Mouse (Mus musculus): ENCODE measurements at regions not wholly inside any gene's neighbourhood (a gene's known extent, or its start where the extent isn't known, plus 50 kb on each side); places are given as distances from the start of the nearest gene placed in this dataset.
A peak's percentile ranks its signal among the peaks of the same experiment; 100 is the strongest.

GRCm38 (mm10) chr10:92075469-92075868, 646.8 kb downstream of the Nedd1 start:
- DNase-seq: no peak

DNA sequence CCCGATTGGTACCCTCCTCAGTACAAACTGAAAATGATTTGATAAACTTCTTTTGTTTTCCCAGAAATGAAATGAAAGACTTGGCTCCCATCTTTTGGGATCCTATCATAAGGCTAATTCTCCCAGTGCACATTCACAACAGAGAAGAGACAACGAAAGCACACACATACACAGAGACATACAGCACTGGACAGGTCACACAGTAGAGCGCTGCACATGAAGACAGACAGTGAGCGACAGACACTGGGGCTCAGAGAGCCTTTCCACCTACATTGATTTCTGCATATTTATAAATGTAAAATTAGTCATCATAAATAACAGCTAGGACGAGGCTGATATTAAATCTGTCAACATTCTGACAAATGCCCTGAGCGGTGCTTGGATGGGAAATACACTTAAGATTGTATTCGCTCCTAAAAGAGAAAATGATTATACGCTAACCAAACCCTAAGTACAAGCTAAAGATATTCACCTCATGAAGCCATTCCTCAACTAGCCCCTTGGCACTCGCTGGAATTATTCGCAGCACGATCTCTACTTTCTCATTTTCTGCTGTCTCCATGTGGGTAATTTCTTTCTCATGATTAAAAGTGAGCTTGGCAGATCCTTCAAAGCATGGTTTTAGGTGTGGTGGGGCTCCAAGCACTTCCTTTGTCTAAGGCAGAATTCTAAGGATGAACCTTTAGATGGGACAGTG, 647.4 kb downstream of the Nedd1 start:
- no peak for DNase-seq

DNA sequence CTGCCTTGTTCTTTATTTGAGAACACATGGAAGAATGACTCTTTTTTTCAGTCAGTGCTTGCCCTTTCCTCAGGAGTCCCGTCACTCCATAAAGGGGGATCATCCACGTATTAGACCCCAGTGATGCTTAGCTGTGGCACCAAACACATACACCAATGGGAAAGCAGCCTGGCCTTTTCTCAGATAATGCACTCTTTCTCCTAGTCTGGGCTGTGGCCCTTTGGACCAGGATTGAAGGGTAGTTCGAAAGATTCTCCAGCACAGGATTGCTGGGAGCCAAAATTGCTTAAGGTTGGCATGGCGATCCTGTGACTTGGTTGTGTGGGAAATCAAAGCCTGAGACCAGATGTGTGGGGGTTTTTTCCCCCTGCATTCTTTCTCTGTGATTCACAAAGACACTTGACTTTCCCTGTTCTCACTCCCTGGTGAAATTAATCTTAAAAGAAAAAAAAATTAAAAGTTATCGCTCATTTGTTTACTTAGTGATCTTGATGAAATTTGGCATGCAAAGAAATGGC, 648.3 kb downstream of the Nedd1 start:
- no peak for DNase-seq

DNA sequence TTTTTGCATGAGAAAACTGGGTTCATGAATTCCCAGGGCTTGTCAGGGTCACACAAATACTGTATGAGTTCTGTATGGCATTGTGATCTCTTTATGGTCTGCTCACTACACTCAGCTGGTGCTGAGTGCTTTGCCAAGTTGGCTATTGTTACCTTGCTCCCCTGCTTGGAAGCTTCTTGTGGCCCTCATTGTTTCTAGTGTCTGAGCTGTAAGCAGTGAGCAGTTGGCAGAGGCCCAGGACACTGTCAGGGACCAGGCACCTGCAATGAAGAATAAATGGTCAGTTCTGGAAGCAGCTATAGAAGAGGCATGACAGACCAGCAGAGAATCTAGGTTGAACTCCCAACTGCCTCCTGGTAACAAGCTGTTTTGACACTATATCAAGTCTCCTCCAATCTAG, 677.4 kb downstream of the Nedd1 start:
- DNase-seq: peak; percentile 25

DNA sequence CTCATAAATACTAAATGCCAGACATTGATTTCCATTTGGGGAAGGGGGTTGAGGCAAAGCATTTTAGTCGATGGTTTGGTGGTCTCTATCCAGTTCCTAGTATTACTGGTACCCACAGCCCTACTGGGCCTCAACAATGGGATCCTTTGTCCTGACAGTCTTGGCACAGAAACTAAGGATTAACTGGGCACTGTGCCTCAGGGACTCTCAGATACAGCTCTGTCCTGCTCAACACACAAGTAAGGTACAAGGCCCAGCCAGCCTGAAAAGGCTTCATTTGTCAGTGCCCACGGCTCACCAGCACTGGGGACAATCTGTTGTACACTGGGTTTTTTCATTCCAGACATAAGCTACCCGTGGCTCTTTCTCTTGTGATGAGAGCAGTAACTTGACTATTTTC, 686.0 kb downstream of the Nedd1 start:
- DNase-seq: peak; percentile 6

DNA sequence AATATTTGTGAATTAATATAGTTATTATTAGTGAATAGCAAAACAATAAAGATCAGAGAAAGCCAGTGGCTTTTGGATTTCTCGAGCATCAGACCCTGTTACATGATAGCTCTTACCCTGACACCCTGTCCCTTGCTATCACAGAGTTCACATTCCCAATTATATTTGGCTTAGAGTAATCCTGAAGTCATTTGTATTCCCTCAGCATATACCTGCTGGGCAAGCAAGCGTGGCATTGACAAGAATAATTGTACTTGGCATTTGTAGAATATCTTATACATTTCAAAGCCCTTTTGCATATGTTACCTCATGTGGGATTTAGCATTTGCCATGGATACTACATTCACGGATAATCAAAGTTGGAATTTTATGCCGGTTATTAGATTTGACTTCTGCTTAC, 692.0 kb downstream of the Nedd1 start:
- no peak for DNase-seq

DNA sequence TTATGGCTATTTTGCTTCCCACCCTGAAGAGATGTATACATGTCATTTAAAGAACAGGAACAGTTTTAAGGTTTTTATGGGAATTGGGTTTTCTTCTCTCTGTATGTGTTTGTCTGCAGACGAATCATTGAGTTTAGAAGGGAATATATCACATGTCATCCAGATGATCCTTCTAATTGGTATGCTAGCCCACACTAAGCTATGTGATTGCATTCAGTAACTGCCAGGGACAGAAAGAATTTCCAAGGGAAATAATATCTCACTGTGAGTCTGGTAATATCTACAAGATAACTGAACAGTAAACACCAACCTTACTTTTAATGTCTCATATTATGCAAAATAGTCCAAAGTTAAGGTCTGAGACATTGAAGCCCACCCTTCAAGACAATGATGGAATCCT, 698.0 kb downstream of the Nedd1 start:
- DNase-seq: no peak

GRCm38 (mm10) chr10:92021036-92021435, 701.2 kb downstream of the Nedd1 start:
- DNase-seq: no peak

DNA sequence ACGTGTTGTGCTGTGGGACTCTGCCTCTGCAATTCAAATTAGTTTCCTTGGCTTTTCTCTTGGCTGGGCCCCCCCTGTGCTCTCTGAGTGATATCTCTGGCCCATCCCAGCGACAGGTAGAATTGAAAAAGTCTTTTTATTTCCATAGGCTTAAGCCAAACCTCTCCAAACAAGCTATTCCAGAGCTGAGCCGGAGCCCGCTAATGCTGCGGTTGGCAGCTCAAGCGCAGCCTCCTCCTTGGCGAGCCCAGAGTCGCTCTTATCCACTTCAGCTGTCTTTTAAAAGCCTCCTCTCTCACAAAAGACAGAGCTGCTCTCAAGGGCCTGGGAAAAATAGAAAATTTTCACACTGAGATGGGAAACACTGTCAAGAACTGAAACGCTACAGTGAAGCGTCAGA, 712.7 kb downstream of the Nedd1 start:
- no peak for DNase-seq

GRCm38 (mm10) chr10:92007891-92008290, 714.3 kb downstream of the Nedd1 start:
- DNase-seq: peak; percentile 4

DNA sequence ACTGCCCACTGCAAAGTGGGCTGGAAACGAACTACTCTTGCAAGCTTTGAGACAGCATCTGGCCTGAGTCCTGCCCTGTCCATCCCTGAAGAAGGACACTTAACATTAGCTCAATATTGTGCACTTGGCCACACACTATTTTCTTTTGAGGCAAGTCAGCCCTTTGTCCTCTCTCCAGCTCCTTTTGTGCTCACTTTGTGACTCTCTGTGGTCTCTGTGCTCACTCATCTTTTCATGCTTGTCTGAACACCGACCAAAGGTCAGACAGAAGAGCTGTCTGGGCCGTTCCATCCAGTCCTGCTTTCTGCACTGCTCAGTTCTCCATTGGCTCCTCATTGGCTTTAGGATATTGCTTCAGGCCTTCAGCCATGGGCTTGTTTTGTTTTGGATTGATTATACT, 715.8 kb downstream of the Nedd1 start:
- DNase-seq: no peak

DNA sequence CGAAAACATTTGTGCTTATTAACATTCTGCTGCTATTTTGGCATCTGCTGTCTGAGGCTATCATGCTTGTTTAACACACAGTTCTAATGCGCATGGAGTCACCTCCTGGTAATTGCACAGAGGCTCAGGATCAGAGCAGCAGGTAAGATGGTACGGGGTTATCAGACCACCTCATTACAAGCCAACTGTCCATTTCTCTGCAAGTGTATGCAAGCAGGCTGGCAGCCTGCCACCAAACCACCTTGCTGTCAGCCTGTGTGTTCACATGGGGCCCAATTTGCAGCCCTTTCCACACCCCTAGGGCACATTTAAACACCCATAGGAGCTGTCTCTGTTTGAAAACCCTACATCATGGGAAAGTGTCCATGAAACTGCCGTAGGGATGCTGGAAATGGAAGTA, 731.2 kb downstream of the Nedd1 start:
- DNase-seq: no peak

DNA sequence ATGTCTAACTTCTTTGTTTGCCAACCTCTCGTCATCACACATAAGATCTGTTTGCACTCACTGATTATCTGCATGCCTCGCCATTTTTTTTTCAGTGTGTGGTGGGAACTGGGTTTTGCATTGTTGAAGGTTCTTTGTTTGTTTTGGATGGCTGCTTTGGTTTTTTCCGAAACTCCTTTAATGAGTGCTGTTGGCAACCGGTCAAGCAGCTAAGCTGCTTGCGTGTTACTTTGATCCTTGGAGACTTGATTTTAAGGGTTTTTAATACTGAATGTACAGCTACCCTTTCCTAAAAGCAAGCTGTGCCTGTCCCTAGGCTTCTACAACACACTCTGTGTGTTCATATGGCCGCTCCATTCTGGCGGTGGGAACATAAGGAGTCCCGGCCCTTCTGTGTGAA, 733.9 kb downstream of the Nedd1 start:
- no peak for DNase-seq

DNA sequence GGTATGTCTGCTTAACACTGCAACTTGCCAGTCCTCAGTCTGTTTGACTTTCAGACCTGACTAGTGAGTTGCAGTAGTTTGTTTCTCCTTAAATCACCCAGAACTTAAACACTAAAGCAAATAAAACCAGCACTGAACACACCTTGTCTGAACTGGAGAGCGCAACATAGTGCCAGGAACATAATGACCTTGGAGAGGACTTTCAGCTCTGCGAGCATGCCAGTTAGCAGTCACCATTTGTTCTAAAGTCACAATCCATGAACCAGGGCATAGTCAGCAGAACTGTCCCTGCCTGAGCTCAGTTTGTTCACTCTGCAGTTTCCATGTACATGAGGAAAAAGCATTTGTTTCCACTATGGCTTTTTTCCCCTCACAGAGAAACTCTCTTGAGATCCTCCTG, 742.4 kb downstream of the Nedd1 start:
- no peak for DNase-seq

DNA sequence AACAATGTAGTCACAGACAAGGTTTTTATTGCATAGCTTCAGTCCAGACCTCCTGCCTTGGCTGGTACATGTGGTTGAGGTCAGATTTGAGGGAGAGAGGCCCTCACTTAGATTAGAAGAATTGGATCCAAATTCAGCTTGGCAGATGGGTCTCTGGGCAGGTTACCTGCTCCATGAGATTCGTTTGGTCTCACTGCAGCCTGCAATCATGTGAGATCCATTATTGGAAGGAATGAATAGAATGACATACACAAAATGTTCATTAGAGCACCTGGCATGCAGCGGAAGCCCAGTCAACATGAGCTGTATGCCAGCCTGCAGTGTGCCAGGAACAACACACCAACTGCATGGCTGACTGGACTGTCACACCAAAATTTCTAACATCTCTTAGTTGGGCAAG, 750.3 kb downstream of the Nedd1 start:
- DNase-seq: no peak

GRCm38 (mm10) chr10:91967570-91968310, 754.5 kb downstream of the Nedd1 start:
- DNase-seq: no peak

GRCm38 (mm10) chr10:91959734-91960492, 762.3 kb downstream of the Nedd1 start:
- DNase-seq: no peak

GRCm38 (mm10) chr10:91953078-91953477, 769.1 kb downstream of the Nedd1 start:
- no peak for DNase-seq

- DNase-seq: no peak
Measured at GRCm38 (mm10) chr10:91923626-91924025, 742.5 kb upstream of the Tmpo start.

- no peak for DNase-seq
Measured at GRCm38 (mm10) chr10:91889864-91890263, 708.7 kb upstream of the Tmpo start.

DNA sequence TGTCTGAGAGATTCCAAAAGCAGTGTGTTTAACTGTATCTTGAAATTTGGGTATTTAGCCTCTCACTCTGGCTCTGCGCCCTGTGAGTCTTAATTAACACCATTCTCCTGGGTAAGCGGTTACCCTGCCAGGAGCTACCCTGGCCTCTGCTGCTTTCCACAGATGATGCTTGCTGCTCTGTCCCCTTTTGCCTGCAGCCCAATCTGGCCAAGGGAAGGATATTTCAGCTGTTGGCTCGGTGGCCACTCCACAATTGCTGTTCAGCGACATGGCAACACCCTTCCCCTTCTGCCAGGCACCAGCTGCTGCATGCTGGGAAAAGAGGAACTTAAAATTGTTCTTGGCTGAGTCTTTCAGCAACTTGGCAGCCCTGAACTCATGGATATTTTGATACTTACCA, 707.4 kb upstream of the Tmpo start:
- no peak for DNase-seq

DNA sequence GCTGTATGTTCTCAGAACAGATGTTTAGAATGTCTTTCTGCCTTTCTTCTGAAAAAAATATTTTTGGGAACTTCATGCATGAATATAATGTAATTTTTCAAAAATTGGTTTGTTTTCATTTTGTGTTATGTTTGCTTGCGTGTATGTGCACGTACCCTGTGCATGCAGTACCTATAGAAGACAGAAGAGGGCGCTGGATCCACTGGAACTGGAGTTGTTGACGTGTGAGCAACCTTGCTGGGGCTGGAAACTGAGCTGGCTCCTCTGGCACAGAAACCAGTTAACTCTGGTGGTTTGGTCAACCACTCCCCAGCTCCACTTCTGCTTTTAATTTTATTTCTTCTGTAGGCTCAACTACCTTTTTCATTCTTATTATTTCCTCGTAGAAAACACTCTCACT, 702.0 kb upstream of the Tmpo start:
- no peak for DNase-seq

GRCm38 (mm10) chr10:91882481-91882880, 701.4 kb upstream of the Tmpo start:
- no peak for DNase-seq
